Mouse (Mus musculus) neural tube, embryonic 14.5 days (tissue): ENCODE data around the gene Pds5a. TPM values are rescaled to one million over a fixed set of nuclear protein-coding genes. Genes with fewer than 3 reads are reported as not detected.
A peak's percentile ranks its signal among the peaks of the same experiment; 100 is the strongest.
"Not testable (repeated sequence)": the region's sequence is repeated elsewhere in the genome, so short reads cannot be mapped to it uniquely, and the experiment has no call there.

Experiments used
- ATAC-seq: fragments of 200-750 bp; cut with Nextera tagmentation; 2 replicates; pipeline ENCODE4 v1.8.0; 2017; ENCODE audit warnings: low read depth, mild to moderate bottlenecking, moderate TSS enrichment, moderate library complexity
- H3K27ac ChIP-seq: fragments of 300-500 bp; sonication (generic); 2 replicates; pipeline ENCODE4 v1.5.1; 2014; ENCODE audit warnings: low read depth, mild to moderate bottlenecking, control low read depth, low read length, moderate library complexity, mixed read lengths
- H3K27me3 ChIP-seq: fragments of 300-500 bp; sonication (generic); 2 replicates; pipeline ENCODE4 v1.6.1; 2014; ENCODE audit warnings: low read length; ENCODE audit not compliant: control insufficient read depth, insufficient read depth
- H3K36me3 ChIP-seq: fragments of 300-500 bp; sonication (generic); 2 replicates; pipeline ENCODE4 v1.6.1; 2014; ENCODE audit warnings: low read length, mixed read lengths; ENCODE audit not compliant: control insufficient read depth, insufficient read depth
- H3K4me1 ChIP-seq: fragments of 300-500 bp; sonication (generic); 2 replicates; pipeline ENCODE4 v1.6.1; 2014; ENCODE audit warnings: low read length; ENCODE audit not compliant: control insufficient read depth, insufficient read depth
- H3K4me2 ChIP-seq: fragments of 300-500 bp; sonication (generic); 2 replicates; pipeline ENCODE4 v1.6.1; 2014; ENCODE audit warnings: mild to moderate bottlenecking, low read depth, low read length, control low read depth
- H3K4me3 ChIP-seq: fragments of 300-500 bp; sonication (generic); 2 replicates; pipeline ENCODE4 v1.5.1; 2014; ENCODE audit warnings: low read depth, low read length, control low read depth, mixed read lengths
- H3K9ac ChIP-seq: fragments of 300-500 bp; sonication (generic); replicated peaks from 2 replicates; pipeline ENCODE4 v1.6.1; 2014; ENCODE audit warnings: low read depth, mild to moderate bottlenecking, control low read depth, low read length, mixed read lengths
- H3K9me3 ChIP-seq: fragments of 300-500 bp; sonication (generic); 2 replicates; pipeline ENCODE4 v1.6.1; 2016; ENCODE audit warnings: low read length; ENCODE audit not compliant: control insufficient read depth
- WGBS: fragments of 180-500 bp; shearing (Covaris S2); extraction: QIAGEN DNeasy Blood & Tissue Kit; methylation state at CpG from one replicate; pipeline ENCODE4 v1.1.7; 2014; 5-methylcytosine and 5-hydroxymethylcytosine counted together
- polyA plus RNA-seq: library from polyadenylated mRNA; unstranded; fragments of >200 nt; fragmentation: Nextera tagmentation; extraction: Ambion mirVana; gene quantifications from 2 replicates; pipeline ENCODE4 v1.2.1, GENCODE M21; 2014

Pds5a gene
- polyA plus RNA-seq, 1 experiment from 2014 or later, result 60.6 TPM

DNA sequence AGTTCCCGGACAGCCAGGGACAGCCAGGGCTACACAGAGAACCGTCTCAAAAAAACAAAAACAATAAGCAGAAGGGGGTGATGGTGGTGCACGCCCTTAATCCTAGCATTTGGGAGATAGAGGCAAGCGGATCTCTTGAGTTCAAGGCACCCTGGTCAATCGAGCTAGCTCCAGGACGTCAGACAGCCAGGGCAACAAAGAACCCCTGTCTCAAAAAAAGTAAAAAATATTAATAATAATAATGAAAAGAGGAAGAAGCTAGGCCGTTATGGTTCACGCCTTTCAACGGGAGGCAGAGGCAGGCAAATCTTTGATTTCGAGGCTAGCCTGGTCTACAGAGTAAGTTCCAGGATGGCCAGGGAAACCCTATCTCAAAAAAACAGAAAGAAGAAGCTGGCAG lies 1.1 kb upstream of the Pds5a start:
- H3K27ac ChIP-seq, result no peak overlapping the region
- no peaks in the 10 kb centered on the region for H3K27me3 ChIP-seq
- H3K4me1 ChIP-seq, result peaks cover 10% of the 10 kb centered on the region
- H3K4me3 ChIP-seq, result no peak overlapping the region
- 66% methylated on average over 10 of the region's 10 CpGs for WGBS
- H3K36me3 ChIP-seq, result no peaks in the 10 kb centered on the region
- no peak for ATAC-seq
- H3K4me2 ChIP-seq, result peak overlapping the region; percentile 56; the same call in 1 of the 2 replicates
- no peak overlapping the region for H3K9ac ChIP-seq
- H3K9me3 ChIP-seq, result no peaks in the 10 kb centered on the region

DNA sequence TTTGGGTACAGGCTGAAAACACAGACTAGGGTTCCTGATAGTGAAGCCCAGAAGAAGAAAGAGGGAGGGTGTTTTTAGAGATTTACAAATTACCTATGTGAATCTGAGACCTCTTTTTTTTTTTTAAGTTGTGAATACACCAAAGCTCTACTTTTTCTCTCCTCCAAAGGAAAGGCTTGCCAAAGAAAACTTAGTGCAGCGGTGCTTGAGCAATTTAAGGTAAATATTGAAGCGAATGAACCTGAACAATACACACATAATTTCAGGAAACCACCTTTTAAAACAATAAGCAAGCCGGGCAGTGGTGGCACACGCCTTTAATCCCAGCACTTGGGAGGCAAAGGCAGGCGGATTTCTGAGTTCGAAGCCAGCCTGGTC lies 675 bp upstream of the Pds5a start:
- peak overlapping the region; percentile 56 for H3K4me2 ChIP-seq
- peak overlapping the region; percentile 89; the same call in 1 of the 2 replicates for H3K27ac ChIP-seq
- H3K4me3 ChIP-seq, result peak overlapping the region; percentile 98

DNA sequence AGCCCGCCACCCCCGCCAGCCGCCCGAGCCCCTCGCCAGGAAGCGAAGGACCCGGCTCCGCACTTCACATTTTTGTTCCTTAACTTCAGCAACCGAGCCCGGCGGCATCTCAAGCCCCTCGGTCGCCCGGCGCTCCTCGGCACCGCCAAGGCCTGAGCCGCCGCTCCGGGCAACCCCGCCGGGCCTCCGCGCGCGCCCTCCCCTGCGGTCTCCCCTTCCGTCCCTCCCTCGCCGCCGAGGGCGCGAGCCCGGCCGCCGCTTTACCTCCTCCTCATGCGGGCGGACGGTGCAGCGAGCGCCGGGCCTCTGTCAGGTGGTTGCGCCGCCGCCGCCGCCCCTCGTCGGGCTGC lies 612 bp downstream of the Pds5a start:
- Histone ChIP-seq H3K4me2 (peak overlapping the region; percentile 60), H3K9me3 (no peaks in the 10 kb centered on the region), H3K9ac (peak overlapping the region; percentile 90), H3K4me3 (peak overlapping the region; percentile 98), H3K27ac (peak overlapping the region; percentile 89), H3K36me3 (no peaks in the 10 kb centered on the region), H3K4me1 (peaks cover 10% of the 10 kb centered on the region), H3K27me3 (no peaks in the 10 kb centered on the region)
- 1% methylated on average over 23 of the region's 49 CpGs for WGBS
- peak; percentile 61; the same call in 1 of the 2 replicates for ATAC-seq

More for the DNA sequence above, 675 bp upstream of the Pds5a start:
- no peak for ATAC-seq
- no peaks in the 10 kb centered on the region for H3K36me3 ChIP-seq
- H3K4me1 ChIP-seq, result peaks cover 10% of the 10 kb centered on the region
- H3K9ac ChIP-seq, result peak overlapping the region; percentile 90
- no peaks in the 10 kb centered on the region for H3K9me3 ChIP-seq
- no peaks in the 10 kb centered on the region for H3K27me3 ChIP-seq
- WGBS, result 22% methylated on average over 6 of the region's 6 CpGs

DNA sequence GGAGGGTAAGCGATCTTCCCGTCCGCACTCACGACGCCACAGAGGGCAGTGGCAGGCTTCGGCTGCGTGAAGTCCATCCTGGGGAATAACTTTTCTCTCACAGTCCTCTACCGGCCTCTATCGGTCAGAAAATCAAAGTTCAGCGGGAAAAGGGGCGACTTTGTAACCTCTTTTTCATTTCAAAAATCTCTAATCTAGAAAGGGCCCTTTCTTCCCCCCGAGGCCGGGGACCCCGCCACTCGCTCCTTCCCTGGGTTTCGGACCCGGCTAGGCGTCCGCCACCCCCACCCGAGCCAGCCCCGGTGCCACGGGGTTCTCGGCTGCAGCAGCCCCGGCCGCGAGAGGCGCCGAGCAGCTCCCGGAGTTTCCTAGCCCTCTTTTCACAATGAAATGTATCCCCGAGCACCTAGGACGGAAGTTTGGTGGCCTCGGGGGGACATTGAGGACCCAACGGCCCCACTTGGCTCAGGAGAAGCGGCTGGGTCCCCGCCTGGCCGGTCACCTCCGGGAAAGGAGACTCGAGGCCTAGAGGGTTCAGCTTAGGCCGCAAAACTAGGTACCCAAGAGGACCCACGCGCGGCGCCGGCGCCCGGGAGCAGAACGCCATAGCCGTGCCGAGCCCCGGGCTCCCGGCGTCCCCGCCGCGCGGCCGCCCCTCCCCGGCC lies 1.1 kb downstream of the Pds5a start:
- peak overlapping the region; percentile 89 for H3K27ac ChIP-seq
- peak; percentile 55 for ATAC-seq

DNA sequence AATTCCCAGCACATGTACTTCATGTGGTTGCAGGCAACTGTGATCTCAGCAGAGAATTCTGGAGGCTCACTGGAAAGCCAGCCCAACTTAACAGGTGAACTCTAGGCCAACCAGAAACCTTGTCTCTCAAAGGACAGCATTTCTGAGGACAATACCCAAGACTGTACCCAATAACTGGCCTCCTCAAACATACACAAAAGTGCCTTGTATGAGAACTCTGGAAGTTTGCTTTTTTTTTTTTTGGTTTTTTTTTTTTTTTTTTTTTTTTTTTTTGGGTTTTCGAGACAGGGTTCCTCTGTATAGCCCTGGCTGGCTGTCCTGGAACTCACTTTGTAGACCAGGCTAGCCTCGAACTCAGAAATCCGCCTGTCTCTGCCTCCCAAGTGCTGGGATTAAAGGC lies 4.0 kb downstream of the Pds5a start:
- H3K4me2 ChIP-seq, H3K9ac ChIP-seq, H3K9me3 ChIP-seq, ATAC-seq, H3K4me3 ChIP-seq, H3K27ac ChIP-seq, H3K36me3 ChIP-seq, H3K27me3 ChIP-seq: not testable (repeated sequence)
- 70% methylated on average over 3 of the region's 3 CpGs for WGBS
- peaks cover 10% of the 10 kb centered on the region for H3K4me1 ChIP-seq

More for the DNA sequence above, 1.1 kb downstream of the Pds5a start:
- WGBS, result under 1% methylated on average over 57 of the region's 58 CpGs
- Histone ChIP-seq H3K4me3 (peak overlapping the region; percentile 98), H3K9me3 (no peaks in the 10 kb centered on the region), H3K27me3 (no peaks in the 10 kb centered on the region), H3K9ac (peak overlapping the region; percentile 90), H3K4me1 (peaks cover 10% of the 10 kb centered on the region), H3K36me3 (no peaks in the 10 kb centered on the region), H3K4me2 (peak overlapping the region; percentile 60)

DNA sequence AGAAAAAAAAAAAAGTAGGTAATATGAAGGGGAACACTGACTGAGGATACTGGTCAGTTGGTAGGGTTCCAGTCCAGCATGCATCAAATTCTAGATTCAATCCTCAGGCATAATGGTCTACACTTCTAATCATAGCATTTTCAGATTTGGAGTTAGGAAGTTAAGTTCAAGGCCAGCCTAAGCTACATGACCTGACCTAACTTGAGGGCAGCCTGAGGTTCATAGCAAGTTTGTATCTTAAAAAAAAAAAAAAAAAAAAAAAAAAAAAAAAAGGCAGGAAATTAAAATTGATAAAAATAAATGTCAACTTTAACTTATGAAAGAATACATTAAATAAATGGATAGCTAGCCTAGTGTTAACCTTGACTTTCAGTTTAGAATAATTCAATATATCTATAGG lies 5.1 kb downstream of the Pds5a start:
- H3K27ac ChIP-seq, result no peak overlapping the region
- H3K27me3 ChIP-seq, result no peaks in the 10 kb centered on the region
- ATAC-seq, result no peak

DNA sequence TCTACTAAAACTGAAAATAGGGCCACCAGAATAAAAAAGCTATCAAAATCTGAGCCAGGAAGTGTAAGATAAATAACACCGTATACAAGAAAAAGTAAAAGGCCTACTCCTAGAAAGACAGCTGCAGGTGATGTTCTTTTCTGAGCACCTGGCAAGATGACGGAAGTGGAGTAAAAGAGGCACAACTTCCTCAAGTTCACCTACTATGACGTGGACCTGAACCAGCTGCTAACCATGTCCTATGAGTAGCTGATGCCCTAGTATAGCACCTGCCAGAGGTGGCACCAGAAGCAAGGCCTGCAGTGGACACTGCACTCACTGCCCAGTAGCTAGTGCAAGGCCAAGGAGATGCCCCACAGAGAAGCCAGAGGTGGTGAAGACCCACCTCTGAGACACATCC lies 9.3 kb downstream of the Pds5a start:
- H3K4me1 ChIP-seq, result no peaks in the 10 kb centered on the region
- no peak overlapping the region for H3K27ac ChIP-seq
- no peak overlapping the region for H3K9ac ChIP-seq
- H3K4me2 ChIP-seq, result no peak overlapping the region
- no peaks in the 10 kb centered on the region for H3K9me3 ChIP-seq
- no peak overlapping the region for H3K4me3 ChIP-seq
- 92% methylated on average over 3 of the region's 3 CpGs for WGBS
- no peaks in the 10 kb centered on the region for H3K27me3 ChIP-seq
- no peak for ATAC-seq
- H3K36me3 ChIP-seq, result no peaks in the 10 kb centered on the region

More for the DNA sequence above, 5.1 kb downstream of the Pds5a start:
- Histone ChIP-seq H3K36me3 (no peaks in the 10 kb centered on the region), H3K4me3 (no peak overlapping the region), H3K4me1 (peaks cover 10% of the 10 kb centered on the region), H3K9ac (no peak overlapping the region), H3K4me2 (no peak overlapping the region), H3K9me3 (no peaks in the 10 kb centered on the region)

DNA sequence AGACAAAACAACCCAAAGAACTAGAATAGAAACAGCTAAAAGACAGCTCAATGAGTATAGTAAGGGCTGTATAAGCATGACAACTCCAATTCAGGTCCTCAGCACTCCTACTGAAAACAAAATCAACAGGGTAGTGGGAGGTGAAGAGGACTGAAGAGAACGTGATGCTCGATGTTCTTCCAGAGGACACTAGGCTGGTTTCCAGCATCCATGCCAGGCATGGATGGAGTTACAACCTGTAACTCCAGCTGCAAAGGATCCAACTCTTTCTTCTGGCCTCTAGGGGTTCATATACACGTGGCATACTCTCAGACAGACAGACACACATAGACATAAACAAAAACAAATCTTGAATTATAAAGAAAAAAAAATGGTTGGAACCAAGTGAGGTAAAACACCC lies 11.3 kb downstream of the Pds5a start:
- Histone ChIP-seq H3K4me2 (no peak overlapping the region), H3K9ac (no peak overlapping the region), H3K4me3 (no peak overlapping the region), H3K9me3 (no peaks in the 10 kb centered on the region), H3K4me1 (no peaks in the 10 kb centered on the region), H3K36me3 (no peaks in the 10 kb centered on the region), H3K27me3 (no peaks in the 10 kb centered on the region), H3K27ac (no peak overlapping the region)
- ATAC-seq, result no peak
- 83% methylated on average over 3 of the region's 3 CpGs for WGBS

DNA sequence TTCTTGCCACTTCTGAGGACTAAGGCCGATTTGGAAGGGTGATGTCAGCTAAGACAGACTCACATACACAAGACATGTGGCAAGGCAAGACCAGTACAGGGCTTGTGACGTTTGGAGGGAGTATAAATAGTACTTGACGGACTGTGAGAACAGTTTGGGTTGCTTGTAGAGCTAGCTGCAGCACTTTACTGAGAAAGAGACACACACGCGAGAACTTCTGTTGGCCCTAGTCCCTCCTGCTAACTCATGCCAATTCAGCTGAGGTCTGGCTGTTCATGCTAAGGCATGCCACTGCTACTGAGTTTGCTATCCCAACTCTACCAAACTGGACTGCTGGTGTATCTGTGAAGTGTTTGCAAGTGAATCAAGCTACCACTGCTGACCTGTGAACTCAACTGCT lies 19.2 kb downstream of the Pds5a start:
- H3K4me3 ChIP-seq, result no peak overlapping the region
- H3K27me3 ChIP-seq, result no peaks in the 10 kb centered on the region
- H3K9me3 ChIP-seq, result no peaks in the 10 kb centered on the region
- 96% methylated on average over 5 of the region's 5 CpGs for WGBS
- no peak overlapping the region for H3K9ac ChIP-seq
- no peaks in the 10 kb centered on the region for H3K4me1 ChIP-seq
- no peak overlapping the region for H3K27ac ChIP-seq
- no peak for ATAC-seq
- no peak overlapping the region for H3K4me2 ChIP-seq
- no peaks in the 10 kb centered on the region for H3K36me3 ChIP-seq
